Mouse (Mus musculus) intestine, embryonic 16.5 days (tissue): ENCODE results near the gene Insm2. TPM values are rescaled to one million over a fixed set of nuclear protein-coding genes. Genes with fewer than 3 reads are reported as not detected.
"Not testable (repeated sequence)": the region's sequence is repeated elsewhere in the genome, so short reads cannot be mapped to it uniquely, and the experiment has no call there.

Source experiments
- ATAC-seq: fragments of 200-750 bp; cut with Nextera tagmentation; 2 replicates; pipeline ENCODE4 v1.8.0; 2017; ENCODE audit warnings: moderate TSS enrichment, moderate library complexity
- H3K27ac ChIP-seq: fragments of 300-500 bp; sonication (generic); 2 replicates; pipeline ENCODE4 v1.5.1; 2014; ENCODE audit warnings: mild to moderate bottlenecking, low read length
- H3K27me3 ChIP-seq: fragments of 300-500 bp; sonication (generic); replicated peaks from 2 replicates; pipeline ENCODE4 v1.6.1; 2014; ENCODE audit warnings: low read length, control low read depth, mixed read lengths; ENCODE audit not compliant: control insufficient read depth, insufficient read depth
- H3K36me3 ChIP-seq: fragments of 300-500 bp; sonication (generic); 2 replicates; pipeline ENCODE4 v1.6.1; 2014; ENCODE audit warnings: low read length, control low read depth; ENCODE audit not compliant: control insufficient read depth, insufficient read depth
- H3K4me1 ChIP-seq: fragments of 300-500 bp; sonication (generic); 2 replicates; pipeline ENCODE4 v1.6.1; 2014; ENCODE audit warnings: low read length, control low read depth, mixed read lengths; ENCODE audit not compliant: control insufficient read depth, insufficient read depth
- H3K4me2 ChIP-seq: fragments of 300-500 bp; sonication (generic); 2 replicates; pipeline ENCODE4 v1.6.1; 2014; ENCODE audit warnings: low read depth, low read length, control low read depth
- H3K4me3 ChIP-seq: fragments of 300-500 bp; sonication (generic); 2 replicates; pipeline ENCODE4 v1.5.1; 2014; ENCODE audit warnings: mild to moderate bottlenecking, low read length
- H3K9ac ChIP-seq: fragments of 300-500 bp; sonication (generic); 2 replicates; pipeline ENCODE4 v1.6.1; 2014; ENCODE audit warnings: low read depth, low read length
- H3K9me3 ChIP-seq: fragments of 300-500 bp; sonication (generic); 2 replicates; pipeline ENCODE4 v1.6.1; 2016; ENCODE audit warnings: low read length, control low read depth; ENCODE audit not compliant: control insufficient read depth
- WGBS: fragments of 180-500 bp; shearing (Covaris S2); extraction: QIAGEN DNeasy Blood & Tissue Kit; methylation state at CpG from one replicate; pipeline ENCODE4 v1.1.7; 2014; 5-methylcytosine and 5-hydroxymethylcytosine counted together
- polyA plus RNA-seq: library from polyadenylated mRNA; unstranded; fragments of >200 nt; fragmentation: Nextera tagmentation; extraction: Ambion mirVana; gene quantifications from 2 replicates; pipeline ENCODE4 v1.2.1, GENCODE M21; 2015

Gene Insm2
- polyA plus RNA-seq, 1 experiment from 2014 or later: 0.11 TPM

GRCm38 (mm10) chr12:55566837-55567236 is 32.4 kb upstream of the Insm2 start:
- Histone ChIP-seq H3K9ac (no peak overlapping the region), H3K4me3 (no peak overlapping the region), H3K9me3 (no peaks in the 10 kb centered on the region), H3K4me1 (no peaks in the 10 kb centered on the region), H3K27me3 (no peaks in the 10 kb centered on the region), H3K4me2 (no peak overlapping the region), H3K27ac (no peak overlapping the region), H3K36me3 (no peaks in the 10 kb centered on the region)
- 74% methylated on average over 5 of the region's 5 CpGs for WGBS
- ATAC-seq: no peak

DNA sequence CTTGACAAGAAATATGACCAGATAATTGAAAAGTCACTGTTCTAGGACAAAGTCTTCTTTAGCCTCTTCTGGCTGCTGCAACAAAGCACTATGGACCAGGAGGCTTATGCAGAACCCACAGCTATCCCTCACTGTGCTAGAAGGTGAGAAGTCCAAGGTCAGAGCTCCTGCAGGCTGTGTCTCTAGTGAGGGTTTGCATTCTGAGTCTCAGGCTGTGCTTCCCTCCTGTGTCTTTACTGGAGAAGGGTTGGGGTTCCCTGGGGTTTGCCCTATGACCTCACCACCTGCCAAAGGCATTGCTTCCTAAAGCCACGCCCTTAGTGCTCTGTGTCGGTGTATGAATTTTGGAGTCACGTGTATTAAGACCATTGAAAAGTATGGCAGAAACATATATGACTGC is 30.8 kb upstream of the Insm2 start:
- no peaks in the 10 kb centered on the region for H3K36me3 ChIP-seq
- 89% methylated on average over 3 of the region's 3 CpGs for WGBS
- no peak for ATAC-seq
- no peak overlapping the region for H3K9ac ChIP-seq
- no peak overlapping the region for H3K27ac ChIP-seq
- H3K4me2 ChIP-seq: no peak overlapping the region
- H3K4me3 ChIP-seq: no peak overlapping the region
- no peaks in the 10 kb centered on the region for H3K27me3 ChIP-seq
- no peaks in the 10 kb centered on the region for H3K9me3 ChIP-seq
- no peaks in the 10 kb centered on the region for H3K4me1 ChIP-seq

DNA sequence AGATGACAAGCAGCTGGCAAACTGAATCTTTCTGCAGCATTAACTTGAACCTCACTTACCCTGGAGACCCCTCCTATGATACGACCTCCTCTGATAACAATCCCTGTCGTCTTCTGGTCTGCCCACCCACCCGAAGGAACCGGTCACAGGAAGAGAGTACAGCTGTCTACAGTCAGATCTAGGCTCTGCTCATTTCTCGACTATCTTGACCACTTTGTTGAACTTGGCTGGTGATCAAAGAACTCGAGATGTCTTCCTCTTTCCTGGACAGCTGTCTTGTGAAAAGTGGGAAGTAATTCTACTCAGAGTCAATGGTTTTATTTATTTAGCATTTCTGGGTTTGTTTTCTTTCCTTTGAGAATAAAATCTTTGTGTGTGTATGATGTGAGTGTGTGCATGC is 29.6 kb upstream of the Insm2 start:
- Histone ChIP-seq H3K4me1 (no peaks in the 10 kb centered on the region), H3K9ac (no peak overlapping the region), H3K27me3 (no peaks in the 10 kb centered on the region), H3K27ac (no peak overlapping the region), H3K36me3 (no peaks in the 10 kb centered on the region), H3K9me3 (no peaks in the 10 kb centered on the region), H3K4me2 (no peak overlapping the region), H3K4me3 (no peak overlapping the region)
- WGBS: 65% methylated on average over 6 of the region's 6 CpGs
- no peak for ATAC-seq

DNA sequence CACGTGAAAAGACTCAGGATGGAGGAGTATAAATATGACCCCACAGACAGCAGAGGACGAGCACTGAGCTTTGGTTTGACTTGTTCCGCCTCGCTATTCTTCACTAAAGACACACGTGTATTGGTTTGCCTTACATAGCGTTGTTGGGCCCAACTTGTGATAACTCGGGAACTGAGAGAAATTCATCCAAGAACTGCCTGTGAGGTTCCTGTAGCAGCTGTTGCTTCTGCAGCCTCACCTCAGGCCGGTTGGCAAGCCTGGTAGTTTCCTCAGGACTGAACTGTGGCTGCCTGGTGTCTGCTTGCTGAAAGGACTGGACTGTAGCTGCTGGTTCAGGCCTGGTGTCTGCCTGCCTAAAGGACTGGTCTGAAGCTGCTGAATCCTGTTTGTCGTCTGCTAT is 28.6 kb upstream of the Insm2 start:
- Histone ChIP-seq H3K9me3 (no peaks in the 10 kb centered on the region), H3K4me1 (no peaks in the 10 kb centered on the region), H3K36me3 (no peaks in the 10 kb centered on the region), H3K9ac (no peak overlapping the region), H3K4me3 (no peak overlapping the region), H3K4me2 (no peak overlapping the region), H3K27ac (no peak overlapping the region), H3K27me3 (no peaks in the 10 kb centered on the region)
- 90% methylated on average over 9 of the region's 9 CpGs for WGBS
- ATAC-seq: no peak

GRCm38 (mm10) chr12:55571181-55571580 is 28.0 kb upstream of the Insm2 start:
- H3K4me2 ChIP-seq: no peak overlapping the region
- H3K36me3 ChIP-seq: no peaks in the 10 kb centered on the region
- no peak overlapping the region for H3K4me3 ChIP-seq
- ATAC-seq: no peak
- H3K4me1 ChIP-seq: no peaks in the 10 kb centered on the region
- no peaks in the 10 kb centered on the region for H3K27me3 ChIP-seq
- no peak overlapping the region for H3K9ac ChIP-seq
- no peaks in the 10 kb centered on the region for H3K9me3 ChIP-seq
- H3K27ac ChIP-seq: no peak overlapping the region
- WGBS: 78% methylated on average over 11 of the region's 11 CpGs

GRCm38 (mm10) chr12:55571661-55572060 is 27.6 kb upstream of the Insm2 start:
- H3K27ac ChIP-seq: no peak overlapping the region
- H3K4me3 ChIP-seq: no peak overlapping the region
- WGBS: 83% methylated on average over 10 of the region's 10 CpGs
- no peaks in the 10 kb centered on the region for H3K4me1 ChIP-seq
- H3K27me3 ChIP-seq: no peaks in the 10 kb centered on the region
- H3K36me3 ChIP-seq: no peaks in the 10 kb centered on the region
- no peak for ATAC-seq
- no peak overlapping the region for H3K4me2 ChIP-seq
- no peak overlapping the region for H3K9ac ChIP-seq
- no peaks in the 10 kb centered on the region for H3K9me3 ChIP-seq

DNA sequence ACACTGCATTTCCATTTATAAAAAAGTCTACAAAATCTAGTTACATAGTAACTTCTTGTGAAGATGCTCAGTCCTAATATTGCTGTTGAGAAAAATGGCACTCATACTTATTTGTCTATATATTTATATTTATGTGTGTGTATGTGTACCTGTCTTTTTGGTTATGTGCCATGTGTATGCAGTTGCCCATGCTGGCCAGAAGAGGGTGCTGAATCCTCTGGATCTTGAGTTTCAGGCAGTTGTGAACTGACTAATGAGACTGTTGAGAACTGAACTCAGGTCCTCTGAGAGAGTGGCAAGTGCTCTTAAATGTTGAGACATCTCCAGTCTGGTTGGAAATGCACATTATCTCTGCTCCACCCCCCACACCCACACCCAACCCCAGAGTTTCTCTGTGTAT is 26.1 kb upstream of the Insm2 start:
- H3K27me3 ChIP-seq: no peaks in the 10 kb centered on the region
- no peak overlapping the region for H3K27ac ChIP-seq
- H3K4me2 ChIP-seq: no peak overlapping the region
- H3K4me3 ChIP-seq: no peak overlapping the region
- H3K4me1 ChIP-seq: no peaks in the 10 kb centered on the region
- H3K9me3 ChIP-seq: no peaks in the 10 kb centered on the region
- no peak overlapping the region for H3K9ac ChIP-seq
- ATAC-seq: no peak
- no peaks in the 10 kb centered on the region for H3K36me3 ChIP-seq

- 11% methylated on average over 6 of the region's 6 CpGs for WGBS
Measured at GRCm38 (mm10) chr12:55573794-55574193, 25.4 kb upstream of the Insm2 start.

GRCm38 (mm10) chr12:55586936-55587335 is 12.3 kb upstream of the Insm2 start:
- not testable (repeated sequence) for H3K4me3 ChIP-seq, H3K4me2 ChIP-seq, H3K9ac ChIP-seq, H3K27ac ChIP-seq, ATAC-seq, H3K9me3 ChIP-seq, H3K36me3 ChIP-seq, H3K4me1 ChIP-seq, H3K27me3 ChIP-seq
- WGBS: 59% methylated on average over 9 of the region's 9 CpGs

More at GRCm38 (mm10) chr12:55573794-55574193, 25.4 kb upstream of the Insm2 start:
- Histone ChIP-seq H3K4me2 (no peak overlapping the region), H3K9me3 (no peaks in the 10 kb centered on the region), H3K27ac (no peak overlapping the region), H3K27me3 (no peaks in the 10 kb centered on the region), H3K4me3 (no peak overlapping the region), H3K9ac (no peak overlapping the region), H3K4me1 (no peaks in the 10 kb centered on the region), H3K36me3 (no peaks in the 10 kb centered on the region)
- no peak for ATAC-seq

DNA sequence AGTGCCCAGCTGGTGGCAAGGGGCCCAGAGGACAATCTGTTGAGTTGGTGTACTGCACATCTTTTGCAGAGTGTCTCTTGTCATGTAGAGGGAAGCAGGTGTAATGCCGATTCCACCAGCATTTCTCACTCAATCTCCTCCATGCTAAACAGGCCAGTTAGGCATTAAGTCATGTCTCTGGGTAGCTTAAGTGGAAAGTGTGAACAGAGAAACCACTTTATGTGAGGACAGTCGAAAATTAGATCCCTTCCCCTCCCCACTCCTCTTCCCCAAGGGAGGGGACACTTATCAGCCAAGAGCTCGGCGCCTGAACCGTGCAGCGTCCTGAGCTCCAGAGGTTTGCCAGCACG is 715 bp upstream of the Insm2 start:
- Histone ChIP-seq H3K4me3 (peak overlapping the region; percentile 53; the same call in 1 of the 2 replicates), H3K4me1 (peaks cover 17% of the 10 kb centered on the region), H3K9ac (no peak overlapping the region), H3K9me3 (no peaks in the 10 kb centered on the region), H3K4me2 (peak overlapping the region; percentile 93), H3K27me3 (peaks cover 35% of the 10 kb centered on the region), H3K27ac (no peak overlapping the region), H3K36me3 (no peaks in the 10 kb centered on the region)
- WGBS: 6% methylated on average over 7 of the region's 7 CpGs
- no peak for ATAC-seq
